Mouse (Mus musculus) lung, postnatal 0 days (tissue): ENCODE measurements at regions not wholly inside any gene's neighbourhood (a gene's known extent, or its start where the extent isn't known, plus 50 kb on each side); places are given as distances from the start of the nearest gene placed in this dataset.

Source experiments
- CTCF ChIP-seq: IDR thresholded peaks from 2 replicates; pipeline ENCODE4 v1.5.1; 2016; ENCODE audit warnings: antibody characterized with exemption, mild to moderate bottlenecking
- EP300 ChIP-seq: IDR thresholded peaks from 2 replicates; pipeline ENCODE4 v1.6.1; 2016; ENCODE audit warnings: antibody characterized with exemption, mild to moderate bottlenecking, control low read depth

DNA sequence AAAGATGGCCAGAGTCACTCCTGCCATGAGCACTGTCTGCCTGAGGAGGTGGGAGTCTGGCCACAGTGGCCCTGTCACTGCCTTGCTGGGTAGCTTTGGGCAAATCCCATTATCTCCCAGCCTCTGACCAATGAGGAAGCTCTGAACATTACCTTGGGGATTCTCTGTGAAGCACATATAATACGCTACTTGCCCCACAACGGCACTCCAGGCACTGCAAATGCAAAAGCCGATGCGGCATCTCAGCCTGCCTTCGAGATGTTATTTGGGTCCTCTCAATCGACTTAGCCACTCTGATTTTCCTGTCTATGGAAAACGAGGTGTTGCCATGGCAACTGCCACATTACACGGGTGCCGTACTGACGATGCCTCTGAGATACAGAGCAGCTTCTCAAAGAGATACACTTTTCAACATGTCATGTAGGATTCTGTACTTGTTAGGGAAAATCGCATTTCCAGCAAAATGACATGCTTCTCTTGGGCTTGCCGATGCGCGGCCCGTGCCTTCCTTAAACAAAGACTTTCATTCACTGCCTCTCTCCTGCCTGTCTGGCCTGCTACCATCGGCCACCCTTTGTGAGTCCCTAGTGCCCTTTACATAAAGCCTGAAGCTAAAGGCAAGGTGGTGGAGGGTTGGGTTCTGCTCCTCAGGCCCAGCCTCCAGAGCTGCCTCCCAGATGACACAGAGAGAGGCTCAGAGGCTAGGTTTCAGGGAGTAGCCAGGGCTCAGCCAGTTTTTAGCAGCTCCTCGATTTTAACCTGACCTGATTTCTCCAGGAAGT lies 355.0 kb downstream of the Rps24 start:
- TF ChIP-seq CTCF: no peak
- TF ChIP-seq EP300: no peak
